Mouse (Mus musculus) 416B (cell line): Measurements from ENCODE around the gene Arid1b.

Experiments
- DNase-seq: peaks from one replicate; pipeline ENCODE4 v3.0.0; 2011; ENCODE audit warnings: low read depth

Gene Arid1b

DNA sequence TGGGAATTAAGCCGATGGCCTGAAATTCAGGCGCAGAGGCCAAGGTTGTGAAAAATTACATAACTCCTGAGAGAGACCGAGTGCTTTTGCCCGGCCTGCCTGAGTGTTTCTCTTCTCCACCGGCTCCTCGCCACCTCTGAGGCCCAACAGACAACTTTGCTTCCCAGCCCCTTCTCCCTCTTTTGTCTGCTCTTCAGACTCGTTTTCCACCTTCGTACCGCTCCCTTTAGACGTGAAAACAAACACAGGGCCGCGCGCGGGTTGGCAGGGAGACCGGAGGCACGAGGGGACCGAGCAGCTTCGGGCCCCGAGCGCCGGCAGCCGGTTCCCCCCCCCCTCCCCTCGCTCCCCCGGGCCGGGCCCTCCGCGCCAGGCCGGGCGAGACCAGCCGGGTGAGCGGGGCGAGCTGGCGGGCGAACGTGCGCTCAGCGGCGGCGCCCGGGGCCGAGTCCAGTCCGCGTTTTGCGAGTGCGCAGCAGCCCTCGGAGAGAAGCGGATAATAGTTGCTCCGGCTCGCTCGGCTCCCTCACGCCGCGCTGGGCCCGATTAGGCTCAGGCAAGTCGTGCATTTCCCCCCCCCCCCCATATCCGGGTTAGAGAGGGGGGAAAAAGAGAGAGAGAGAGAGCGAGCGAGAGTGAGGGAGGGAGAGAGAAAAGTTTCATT is at the start of gene Arid1b:
Arid1b (plus strand) TSS at position 493 of the 664 bp plus-strand sequence.
- DNase-seq, result peak; percentile 90

DNA sequence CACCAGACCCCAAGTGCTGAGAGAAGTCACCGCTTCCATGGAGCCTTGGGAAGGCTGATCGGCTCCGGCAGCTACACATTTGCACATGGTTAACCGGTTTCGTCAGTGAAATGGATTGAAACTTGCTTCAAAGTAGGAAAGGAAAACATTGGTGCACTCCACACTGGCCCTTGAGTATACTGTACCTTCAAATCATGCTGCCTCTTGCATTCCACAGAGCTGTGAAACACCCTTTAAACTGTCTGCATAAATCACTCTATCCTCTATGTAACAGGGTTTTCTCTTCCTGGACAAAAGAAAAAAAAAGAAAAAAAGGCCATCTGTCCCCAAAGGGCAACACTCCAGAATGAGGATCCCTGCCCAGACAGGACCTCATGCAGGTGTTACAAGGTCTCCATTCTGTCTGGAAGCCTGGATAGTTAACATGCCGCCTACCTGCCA is 48.8 kb upstream of the Arid1b start:
- no peak for DNase-seq

DNA sequence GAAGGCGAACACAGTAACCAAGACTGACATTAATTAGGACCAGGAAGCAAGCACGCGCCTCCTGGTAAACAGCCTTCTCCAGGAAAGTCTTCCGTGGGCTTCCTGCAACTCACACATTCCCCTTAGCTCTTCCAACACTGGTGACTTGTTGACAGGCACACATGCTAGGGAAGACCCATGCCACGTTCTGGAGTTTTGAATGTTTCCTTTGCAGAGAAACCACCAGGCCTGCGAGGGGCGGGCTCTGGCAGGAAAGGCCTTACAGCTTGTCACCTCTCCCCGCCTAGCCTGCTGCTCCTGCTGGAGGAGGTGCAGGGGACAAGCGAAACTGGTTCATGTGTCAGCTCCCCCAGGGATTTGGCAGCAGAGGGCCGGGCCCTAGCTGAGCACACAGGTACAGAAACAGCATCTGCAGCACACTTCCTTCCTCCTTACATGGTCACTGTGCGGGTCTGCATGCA is 48.2 kb upstream of the Arid1b start:
- DNase-seq, result peak; percentile 63

DNA sequence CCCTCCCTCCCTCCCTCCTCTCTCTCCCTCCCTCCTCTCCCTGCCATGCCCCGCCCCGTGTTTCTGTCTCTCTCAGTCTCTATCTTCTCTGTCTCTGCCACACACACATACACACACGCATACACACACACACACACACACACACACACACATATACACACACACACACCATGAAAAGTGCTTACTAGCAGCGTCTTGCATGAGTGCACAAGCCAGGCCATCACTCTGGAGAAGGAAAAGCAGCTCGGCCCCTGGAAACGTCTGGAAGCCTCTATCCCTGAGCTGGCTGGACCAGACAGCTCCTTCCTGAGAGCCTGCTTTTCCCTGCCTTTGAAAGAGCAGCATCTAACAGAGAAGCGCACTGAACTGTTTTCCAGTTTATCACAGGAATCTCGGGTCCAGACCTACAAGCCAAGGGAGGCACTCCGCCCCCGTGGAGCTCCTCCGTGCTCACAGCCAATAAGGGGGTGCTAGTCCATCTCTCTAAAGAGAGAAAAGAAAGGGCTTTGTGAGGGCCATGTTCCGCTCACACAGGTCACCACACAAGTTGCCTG is 47.6 kb upstream of the Arid1b start:
- DNase-seq, result no peak

DNA sequence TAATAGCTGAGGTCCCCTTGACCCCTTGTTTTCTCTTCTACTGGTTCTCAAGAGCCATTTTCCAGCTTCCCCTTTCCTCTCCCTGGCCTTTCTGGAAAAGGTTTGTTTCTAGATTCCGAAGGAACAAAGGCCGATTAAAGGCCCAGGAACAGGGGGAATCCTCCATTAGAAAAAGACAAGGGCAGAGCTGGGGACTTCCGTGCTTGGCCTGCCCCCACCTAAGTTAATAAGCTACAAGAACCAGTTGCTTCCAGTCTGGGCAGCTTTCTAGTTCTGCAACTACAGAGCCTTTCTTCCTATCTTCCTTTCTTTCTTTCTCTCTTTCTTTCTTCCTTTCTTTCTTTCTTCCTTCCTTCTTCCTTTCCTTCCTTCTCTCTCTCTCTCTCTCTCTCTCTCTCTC is 47.1 kb upstream of the Arid1b start:
- DNase-seq, result no peak

DNA sequence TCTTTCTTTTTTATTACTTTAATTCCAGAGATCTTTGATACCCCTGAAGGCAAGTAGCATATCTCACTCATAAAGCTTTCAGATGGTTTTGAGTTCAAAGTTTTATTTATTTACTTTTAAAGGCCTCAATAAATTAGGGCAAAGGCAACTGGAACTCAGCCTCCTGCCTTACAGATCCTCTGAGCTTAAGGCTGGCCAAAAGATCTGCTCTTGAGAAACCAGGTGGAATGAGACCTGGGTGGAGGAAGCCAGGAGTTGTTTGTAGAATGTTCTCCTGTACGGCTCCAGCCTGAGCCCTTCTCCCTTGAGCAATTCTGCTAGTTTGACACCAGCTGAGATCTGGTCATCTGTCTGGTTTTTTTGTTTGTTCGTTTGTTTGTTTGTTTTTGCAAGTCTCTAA is 46.7 kb upstream of the Arid1b start:
- no peak for DNase-seq

DNA sequence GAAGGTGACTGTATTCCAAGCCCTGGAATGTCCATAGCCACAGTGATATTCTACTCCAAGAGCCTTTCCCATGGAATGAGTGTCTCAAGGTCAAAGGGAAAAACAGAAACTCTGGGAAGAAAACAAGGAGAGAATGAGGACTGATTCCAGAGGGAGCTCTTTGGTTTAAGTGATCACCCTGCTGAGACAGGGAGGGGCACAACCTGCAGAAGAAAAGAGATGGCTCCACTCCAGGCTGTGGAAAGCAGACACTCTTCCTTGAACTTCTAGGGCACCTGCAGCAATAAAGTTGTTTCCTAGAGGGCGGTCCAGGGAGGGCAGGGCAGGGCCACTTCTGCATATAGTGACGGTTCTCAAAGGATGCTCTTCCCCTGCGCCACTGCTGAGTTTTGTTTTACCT is 45.6 kb upstream of the Arid1b start:
- DNase-seq, result no peak

DNA sequence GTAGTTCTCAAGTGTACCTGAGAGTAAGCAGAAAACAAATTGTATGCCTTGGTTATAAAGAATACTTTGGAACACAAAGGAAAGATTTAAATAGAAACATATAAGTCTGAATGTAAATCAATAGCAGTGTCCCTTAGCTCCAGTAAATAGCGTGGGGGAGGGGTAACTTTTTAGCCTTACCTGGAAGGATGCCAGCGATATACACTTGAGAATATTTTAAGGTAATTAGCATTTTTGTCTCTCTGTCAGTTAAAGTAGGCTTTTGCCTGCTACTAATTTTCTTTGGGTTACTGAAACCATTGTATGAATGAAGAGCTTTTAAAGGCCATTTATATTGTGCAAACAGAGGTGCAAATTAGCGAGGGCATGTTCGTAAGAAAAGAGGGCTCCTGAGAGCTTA is 39.7 kb upstream of the Arid1b start:
- no peak for DNase-seq

DNA sequence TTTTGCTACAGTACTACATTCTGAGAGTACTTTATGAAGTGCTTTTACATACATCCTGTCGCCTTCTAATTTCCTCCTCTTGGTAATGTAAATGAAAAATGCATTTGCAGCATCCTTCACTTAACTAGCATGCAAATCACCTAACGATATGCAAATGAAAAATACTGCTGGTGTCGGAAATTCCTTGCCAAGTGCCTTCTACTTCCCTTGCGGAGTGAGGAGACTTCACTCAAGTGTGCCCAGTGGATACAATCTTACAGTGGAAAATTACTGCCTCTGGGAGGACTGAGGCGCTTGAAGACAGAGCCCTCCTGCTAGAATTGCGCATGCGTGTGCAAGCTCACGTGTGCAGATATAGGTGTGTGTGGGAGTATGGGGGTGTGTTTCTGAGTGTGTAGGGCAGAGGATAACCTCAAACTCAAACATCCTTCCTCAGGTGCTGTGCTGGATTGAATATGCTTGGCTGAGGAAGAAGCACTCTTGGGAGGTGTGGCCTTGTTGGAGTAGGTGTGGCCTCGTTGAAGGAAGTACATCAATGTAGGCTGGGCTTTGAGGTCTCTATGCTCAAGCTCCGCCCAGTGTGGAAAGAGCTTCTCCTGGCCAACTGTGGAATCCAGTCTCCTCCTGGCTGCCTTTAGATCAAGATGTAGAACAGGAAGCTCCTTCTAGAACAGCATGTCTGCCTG is 29.8 kb upstream of the Arid1b start:
- DNase-seq, result no peak

DNA sequence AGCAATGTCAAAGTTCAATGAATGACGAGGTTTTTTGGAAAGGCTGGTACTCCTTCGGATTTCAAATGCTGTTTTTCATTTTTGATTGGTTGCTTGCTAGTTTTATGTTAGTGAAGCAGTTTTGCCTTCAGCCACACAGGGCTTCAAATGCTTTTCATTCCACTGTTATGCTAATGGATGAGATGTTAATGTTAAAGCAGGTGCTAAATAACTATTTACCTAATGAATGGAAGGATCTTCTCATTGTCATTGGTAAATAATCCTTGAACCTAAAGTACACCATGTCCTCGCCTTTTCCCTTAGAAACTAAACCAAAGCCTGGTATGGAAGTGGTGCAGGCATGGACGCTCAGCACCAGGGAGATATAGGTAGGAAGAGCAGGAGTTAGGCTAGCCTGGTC is 26.9 kb upstream of the Arid1b start:
- no peak for DNase-seq

DNA sequence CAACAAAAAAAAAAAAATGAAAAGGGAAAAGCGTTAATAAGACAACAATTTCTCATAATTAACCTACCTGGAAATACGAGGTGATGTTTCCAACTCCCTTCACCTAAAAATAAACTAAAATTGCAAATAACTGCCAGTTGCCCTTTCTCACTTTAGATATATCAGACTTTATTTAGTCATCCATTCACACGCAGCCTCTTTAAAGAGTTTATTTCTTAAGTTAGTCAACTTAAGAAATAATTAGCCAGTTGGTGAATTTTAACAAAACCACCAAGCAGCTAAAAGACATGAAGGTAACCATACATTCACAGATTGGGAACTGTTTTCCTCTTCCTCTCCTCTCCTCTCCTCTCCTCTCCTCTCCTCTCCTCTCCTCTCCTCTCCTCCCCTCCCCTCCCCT is 26.1 kb upstream of the Arid1b start:
- DNase-seq, result no peak

DNA sequence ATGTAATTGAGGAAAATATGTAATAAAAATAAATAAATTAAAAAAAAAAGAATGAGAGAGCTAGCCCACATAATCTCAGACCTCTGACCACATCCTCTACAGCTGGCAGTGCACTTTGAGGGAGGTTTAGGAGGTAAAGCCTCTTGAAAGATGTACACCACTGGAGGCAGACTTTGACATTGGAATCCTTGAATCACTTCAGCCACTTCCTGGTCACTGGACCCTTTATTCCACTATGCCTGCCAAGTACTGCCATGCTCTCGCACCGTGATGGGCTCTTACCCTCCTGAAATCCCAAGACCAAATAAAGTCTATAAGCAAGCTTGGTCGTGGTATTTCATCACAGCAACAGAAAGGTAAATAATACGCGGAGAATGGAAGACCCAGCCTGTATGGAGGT is 25.3 kb upstream of the Arid1b start:
- peak; percentile 64 for DNase-seq

DNA sequence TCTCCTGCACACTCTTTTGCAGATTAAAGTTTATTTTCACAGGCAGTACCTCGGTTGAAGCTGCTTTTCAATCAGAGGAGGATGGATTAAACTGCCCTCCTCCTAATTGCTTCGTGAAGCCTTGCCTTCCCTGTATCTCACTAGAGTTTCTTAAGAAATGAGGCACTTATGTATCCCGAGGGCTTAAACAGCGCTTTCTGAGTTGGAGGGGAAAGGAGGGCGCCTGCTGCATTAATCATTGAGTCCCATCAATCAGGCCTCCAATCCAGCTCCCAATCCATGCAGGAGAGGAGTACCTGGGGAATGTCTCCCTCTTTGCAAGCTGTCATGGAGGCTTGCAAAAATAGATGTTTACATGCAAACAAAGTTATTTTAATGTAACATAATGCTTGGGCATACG is 21.9 kb upstream of the Arid1b start:
- DNase-seq, result no peak

DNA sequence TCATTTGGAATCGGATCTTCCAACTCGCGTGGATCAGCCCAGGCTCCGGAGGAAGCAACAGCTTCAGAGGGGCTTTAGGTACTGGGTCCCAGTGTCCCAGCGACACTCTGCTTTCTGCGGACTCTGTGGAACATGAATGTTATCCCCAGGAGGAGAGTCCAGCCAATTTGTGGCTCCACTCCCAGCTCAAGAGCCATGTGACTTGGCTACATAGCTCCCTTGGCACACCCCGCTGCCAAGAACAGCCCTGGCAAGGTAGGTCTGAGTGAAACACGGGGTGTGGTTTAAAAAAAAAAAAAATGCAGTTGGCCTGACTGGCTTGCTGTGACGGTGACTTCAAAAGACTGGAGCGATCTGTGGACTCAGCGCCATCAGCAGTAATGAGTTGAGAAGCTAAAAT is 19.4 kb upstream of the Arid1b start:
- no peak for DNase-seq

DNA sequence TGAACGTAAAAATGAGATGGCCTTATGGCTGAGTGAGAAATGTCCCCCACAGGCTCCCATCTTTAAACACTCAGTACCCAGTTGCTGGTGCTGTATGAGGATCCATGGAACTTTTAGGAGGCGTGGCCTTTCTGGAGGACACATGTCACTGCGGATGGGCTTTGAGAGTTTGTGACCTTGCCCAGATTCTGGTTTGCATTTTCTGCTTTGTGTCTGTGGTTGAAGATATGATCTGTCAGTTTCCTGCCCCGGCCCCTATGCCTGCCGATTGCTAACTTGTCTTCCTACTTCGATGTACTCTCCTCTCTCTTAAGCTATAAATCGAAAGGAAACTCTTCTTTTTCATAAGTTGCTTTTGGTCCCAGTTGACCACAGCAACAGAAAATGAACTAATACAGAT is 14.0 kb upstream of the Arid1b start:
- peak; percentile 76 for DNase-seq

DNA sequence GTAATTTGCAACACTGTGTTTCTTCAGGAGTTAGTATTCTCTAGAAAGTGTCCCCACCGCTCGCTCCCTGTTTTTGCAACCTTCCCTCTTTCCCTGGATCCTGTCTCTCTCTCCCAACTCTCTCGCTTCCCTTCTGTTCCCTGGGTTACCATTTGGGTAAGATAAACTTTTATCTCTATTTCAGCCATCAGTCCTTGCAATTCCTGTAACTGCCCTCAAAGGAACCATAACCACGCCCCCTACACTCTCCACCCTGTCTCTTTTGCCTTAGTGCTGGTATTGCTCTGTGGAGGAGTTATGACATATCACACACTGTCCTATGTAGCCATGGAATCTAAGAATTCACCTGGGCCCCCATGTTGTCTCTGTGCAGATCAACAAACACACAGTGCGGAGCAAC is 11.3 kb upstream of the Arid1b start:
- DNase-seq, result no peak

DNA sequence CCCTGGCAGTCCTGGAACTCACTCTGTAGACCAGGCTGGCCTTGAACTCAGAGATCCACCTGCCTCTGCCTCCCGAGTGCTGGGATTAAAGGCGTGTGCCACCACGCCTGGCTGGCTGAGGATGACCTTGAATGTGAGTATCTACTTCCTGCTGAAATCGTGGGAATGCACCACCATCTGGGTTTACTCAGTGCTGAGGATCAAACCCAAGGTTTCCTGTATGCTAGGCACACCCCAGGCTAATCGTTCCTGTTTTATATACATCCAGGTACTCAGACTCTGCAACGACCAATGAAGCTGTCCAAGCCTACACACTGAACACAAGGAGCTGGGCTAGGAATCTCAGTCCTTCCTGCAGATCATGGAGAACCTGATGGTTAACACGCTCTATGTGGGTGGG is 9.4 kb upstream of the Arid1b start:
- peak; percentile 46 for DNase-seq

DNA sequence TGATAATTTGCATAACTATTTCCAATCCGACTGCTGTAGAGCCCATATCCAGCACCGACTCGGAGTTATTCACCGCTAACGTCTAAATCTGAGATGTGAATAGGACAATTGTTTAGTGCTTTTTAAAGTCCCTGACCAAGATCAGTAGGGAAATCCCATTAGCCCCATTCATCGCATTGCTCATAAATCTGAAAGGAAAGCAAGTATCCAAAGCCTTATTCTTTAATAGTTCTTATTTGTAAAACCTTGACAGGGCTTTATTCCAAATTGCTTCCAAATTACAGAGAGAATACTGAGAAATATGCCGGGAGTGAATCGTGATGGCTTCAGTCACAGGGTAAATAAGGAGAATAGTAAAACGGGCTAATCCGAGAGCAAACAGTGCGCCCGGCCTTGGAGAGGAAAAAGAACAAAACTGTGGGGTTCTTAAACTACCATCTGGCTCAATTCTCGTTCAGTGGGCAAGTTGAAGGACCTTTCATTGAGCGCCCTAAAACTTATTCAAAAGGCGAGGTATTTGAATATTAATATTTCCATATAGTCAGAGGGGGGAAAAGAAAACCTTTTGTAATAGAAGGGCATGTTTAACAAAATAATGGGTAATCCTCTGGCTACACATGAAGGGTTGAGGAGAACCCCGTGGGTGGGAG is 3.1 kb upstream of the Arid1b start:
- no peak for DNase-seq

DNA sequence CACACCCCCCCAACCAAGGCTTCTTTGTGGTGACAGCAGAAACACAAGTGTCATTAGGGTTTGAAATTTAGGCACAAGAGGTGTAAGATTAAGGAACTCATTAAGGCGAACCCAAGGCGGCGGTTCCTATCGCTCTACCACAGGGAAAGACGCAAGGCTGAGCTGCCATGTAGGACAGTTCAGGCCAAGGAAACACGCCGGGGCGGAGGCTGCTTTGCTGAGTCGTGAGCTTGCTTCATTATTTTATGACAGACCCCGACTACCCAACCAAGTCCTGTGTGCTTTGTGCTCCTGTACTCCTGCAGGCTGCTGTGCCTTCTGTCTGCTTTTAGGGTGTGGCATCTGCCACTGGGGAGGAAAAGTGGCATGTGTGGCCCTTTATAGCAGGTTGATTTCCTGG is 2.5 kb upstream of the Arid1b start:
- DNase-seq, result no peak

DNA sequence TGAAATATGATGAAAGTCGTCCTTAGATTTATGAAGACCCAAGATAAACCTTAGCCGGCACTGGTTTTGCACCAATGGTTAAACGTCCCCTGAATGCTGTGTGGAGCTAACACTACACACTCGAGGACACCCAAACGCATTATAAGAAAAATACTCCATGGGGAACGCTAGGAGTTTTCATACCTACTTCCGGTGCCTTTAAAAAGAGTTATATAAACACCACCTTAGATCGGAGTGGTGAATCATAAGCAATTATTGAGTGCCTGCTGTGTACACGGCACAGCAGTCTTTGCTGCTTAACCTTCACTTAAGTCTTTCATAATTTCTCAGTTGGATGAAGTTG is 664 bp upstream of the Arid1b start:
- no peak for DNase-seq

DNA sequence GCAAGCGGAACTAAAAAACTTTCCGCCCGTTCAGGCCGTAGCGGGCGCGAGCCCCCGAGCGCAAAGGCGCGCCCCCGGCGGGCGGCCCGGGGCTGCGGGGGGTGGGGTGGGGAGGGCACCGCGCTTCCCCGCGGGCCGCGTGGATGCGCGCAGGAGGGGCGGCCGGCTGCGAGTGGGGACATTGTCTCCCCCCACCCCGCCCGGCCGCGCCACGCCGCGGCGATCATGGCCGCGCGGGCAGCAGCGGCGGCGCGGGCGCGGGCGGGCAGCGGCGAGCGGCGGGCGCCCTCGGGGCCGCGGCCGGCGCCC is 326 bp downstream of the Arid1b start:
- DNase-seq, result no peak

DNA sequence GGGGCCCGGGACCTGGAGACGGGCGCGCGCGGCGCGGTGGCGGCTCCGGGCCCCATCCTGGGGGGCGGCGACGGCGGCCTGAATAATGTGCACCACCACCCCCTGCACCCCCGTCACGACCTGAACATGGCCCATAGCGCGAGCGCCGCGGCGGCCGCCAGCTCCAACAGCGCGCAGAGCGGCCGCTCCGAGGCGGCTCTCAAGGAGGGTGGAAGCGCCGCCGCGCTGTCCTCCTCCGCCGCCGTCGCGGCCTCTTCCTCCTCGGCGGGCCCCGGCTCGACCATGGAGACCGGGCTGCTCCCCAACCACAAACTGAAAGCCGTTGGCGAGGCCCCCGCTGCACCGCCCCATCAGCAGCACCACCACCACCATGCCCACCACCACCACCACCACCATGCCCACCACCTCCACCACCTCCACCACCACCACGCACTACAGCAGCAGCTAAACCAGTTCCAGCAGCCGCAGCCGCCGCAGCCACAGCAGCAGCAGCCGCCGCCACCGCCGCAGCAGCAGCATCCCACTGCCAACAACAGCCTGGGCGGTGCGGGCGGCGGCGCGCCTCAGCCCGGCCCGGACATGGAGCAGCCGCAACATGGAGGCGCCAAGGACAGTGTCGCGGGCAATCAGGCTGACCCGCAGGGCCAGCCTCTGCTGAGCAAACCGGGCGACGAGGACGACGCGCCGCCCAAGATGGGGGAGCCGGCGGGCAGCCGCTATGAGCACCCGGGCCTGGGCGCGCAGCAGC is 855 bp downstream of the Arid1b start:
- peak; percentile 65 for DNase-seq
